Mouse (Mus musculus): ENCODE measurements around the gene Mocs1.

GRCm38 (mm10) chr17:49474051-49474450 lies 45.9 kb downstream of the Mocs1 start:
- TF ChIP-seq CTCF (IDR thresholded peaks at IDR 0.05; ENCODE audit: control insufficient read depth, insufficient read depth, insufficient replicate concordance, low read depth, low read length) (no peak), POLR2A (IDR thresholded peaks at IDR 0.05; ENCODE audit: control insufficient read depth, low read depth, low read length) (no peak)

Data from testis, adult 2 months (tissue).